Mouse (Mus musculus) monocyte, adult 5-6 weeks (primary cell): ENCODE measurements around the gene Olfr550. TPM values are rescaled to one million over a fixed set of nuclear protein-coding genes. Genes with fewer than 3 reads are reported as not detected.
A peak's percentile ranks its signal among the peaks of the same experiment; 100 is the strongest.
"Not testable (repeated sequence)": the region's sequence is repeated elsewhere in the genome, so short reads cannot be mapped to it uniquely, and the experiment has no call there.

Experiments used
- ATAC-seq: fragments of 153-309, 156-312 bp; replicated peaks from 2 replicates; pipeline ENCODE4 v1.8.0; 2017; ENCODE audit warnings: mild to moderate bottlenecking; ENCODE audit not compliant: low TSS enrichment, insufficient number of reproducible peaks, severe bottlenecking, poor library complexity, low FRiP score
- total RNA-seq: library from RNA; stranded (forward); fragments of 200-1000, 200-491, 200-594 nt; gene quantifications from 3 replicates; pipeline ENCODE4 v1.2.3, GENCODE M21; 2017

Gene Olfr550
- not detected in 3 replicates for total RNA-seq

DNA sequence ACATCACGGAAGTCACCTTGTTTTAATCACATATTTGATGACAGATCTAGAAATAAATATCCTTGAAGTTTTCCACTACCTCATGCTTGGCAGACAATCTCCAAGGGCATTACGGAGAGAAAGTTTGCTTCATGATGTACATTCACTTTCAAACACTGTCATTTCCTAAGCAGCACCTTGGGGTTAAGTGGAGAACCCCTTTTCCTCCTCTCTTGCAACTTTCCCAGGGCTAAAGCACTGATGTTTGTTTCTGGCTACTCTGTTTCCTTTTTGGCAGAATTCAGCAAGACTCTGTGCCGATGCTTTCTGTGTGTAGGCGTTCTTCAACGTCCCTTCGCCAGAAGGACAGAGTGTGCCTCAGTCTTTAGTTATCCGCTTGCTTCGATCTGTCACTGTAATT, at the start of gene Olfr550:
TSS of gene Olfr550 (plus strand) at position 301 of the 400 bp plus-strand sequence.
- ATAC-seq = no peak

GRCm38 (mm10) chr7:102529052-102529451, 42.2 kb upstream of the Olfr550 start:
- ATAC-seq = no peak

DNA sequence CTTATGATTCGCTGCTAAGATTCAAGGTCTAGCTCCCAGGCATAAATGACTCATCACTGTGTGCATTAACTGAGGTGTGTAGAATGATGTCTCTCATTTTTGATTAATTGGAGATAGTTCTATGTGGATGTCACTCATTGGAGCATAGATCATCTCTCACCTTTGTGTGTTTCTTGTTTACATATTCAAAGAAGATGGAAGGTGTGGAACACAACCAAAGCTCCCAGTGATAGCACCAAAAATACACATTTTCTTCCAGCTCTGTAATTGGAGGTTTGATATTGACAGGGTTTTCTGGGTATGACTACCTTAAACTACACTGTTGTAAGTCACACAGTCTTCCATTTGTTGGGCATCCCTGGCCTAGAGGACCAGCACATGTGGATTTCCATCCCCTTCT, 36.8 kb upstream of the Olfr550 start, which contains the start of gene Olfr547:
TSS of gene Olfr547 (plus strand) at position 301 of the 400 bp plus-strand sequence.
- no peak for ATAC-seq

DNA sequence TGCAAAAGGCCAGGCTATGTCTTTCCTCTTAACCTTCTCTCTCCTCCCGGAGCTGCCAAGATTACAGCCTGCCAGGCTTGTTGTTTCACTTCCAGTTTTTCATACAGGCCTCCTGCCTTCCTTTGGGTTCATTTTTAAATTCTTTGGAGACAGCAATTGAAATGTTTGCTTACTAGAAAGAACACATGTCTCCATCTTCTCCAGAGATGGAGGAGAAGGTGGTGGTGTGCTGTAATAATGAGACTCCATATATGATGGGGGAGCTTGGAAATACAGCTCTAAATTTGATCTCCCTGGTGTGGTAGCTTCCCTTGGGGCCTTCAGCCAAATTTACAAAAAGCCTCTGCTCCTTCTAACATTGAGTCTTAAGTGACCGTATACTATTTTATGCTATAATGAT, 30.6 kb upstream of the Olfr550 start, which contains the start of gene Olfr548-ps1:
TSS of gene Olfr548-ps1 (plus strand) at position 301 of the 400 bp plus-strand sequence.
- no peak for ATAC-seq

DNA sequence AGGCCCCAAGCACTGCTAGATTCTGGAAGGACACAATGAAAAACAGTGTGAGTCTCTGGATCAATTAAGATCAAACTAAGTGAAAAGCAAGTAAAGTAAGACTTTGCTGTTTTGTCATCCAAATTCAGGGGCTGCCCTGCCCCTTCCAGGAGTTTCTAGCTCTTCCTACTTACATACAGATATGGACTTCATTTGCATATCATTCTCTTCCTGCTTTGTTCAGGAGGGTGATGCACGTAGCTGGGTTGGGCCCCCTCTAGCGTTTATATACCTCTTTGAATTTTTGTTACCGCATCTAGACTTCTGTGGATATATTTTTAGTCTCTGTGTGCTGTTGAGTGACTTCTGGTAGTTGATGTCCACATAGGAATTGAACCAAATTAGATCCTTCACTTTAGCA, 30.0 kb upstream of the Olfr550 start:
- ATAC-seq = no peak

DNA sequence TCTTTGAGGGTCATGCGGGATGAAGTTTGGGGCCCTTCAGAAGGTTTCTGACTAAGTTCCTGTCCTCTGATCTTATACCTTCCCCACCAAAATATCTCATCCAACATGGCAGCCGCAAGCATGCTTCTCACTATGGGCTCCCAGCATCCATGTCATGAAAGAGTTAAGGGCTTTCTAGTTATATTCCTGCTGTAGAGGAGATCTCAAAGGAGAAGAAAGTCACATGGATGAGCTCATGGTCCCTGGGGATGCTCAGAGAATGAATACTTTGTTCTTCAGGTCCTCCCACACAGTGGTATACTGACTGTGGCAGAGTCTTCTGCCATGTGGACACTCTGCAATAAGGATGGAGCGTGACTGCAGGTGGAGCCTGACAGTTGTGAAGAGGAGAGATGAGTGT, 21.7 kb upstream of the Olfr550 start, which contains the start of gene Olfr549:
TSS of gene Olfr549 (plus strand) at position 301 of the 400 bp plus-strand sequence.
- no peak for ATAC-seq

DNA sequence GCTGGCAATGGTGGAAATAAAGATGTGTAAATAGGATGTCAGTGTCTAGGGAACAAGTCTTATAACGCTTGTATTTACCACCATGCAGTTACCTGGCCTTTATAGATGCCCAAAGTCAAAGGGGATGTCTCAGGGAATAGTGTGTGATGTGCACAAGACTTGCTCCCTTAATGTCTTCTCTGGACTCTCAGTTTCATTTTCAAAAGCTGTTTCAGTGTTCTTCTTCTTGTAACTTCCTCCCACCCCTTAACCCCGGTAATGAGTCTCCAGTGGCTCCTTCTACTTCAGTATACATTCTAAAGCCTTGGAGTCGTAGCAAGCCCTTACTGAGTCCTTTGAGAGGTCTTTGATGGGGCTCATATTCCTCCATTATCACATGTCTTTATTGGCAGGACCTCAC, 18.0 kb upstream of the Olfr550 start:
- ATAC-seq = no peak

DNA sequence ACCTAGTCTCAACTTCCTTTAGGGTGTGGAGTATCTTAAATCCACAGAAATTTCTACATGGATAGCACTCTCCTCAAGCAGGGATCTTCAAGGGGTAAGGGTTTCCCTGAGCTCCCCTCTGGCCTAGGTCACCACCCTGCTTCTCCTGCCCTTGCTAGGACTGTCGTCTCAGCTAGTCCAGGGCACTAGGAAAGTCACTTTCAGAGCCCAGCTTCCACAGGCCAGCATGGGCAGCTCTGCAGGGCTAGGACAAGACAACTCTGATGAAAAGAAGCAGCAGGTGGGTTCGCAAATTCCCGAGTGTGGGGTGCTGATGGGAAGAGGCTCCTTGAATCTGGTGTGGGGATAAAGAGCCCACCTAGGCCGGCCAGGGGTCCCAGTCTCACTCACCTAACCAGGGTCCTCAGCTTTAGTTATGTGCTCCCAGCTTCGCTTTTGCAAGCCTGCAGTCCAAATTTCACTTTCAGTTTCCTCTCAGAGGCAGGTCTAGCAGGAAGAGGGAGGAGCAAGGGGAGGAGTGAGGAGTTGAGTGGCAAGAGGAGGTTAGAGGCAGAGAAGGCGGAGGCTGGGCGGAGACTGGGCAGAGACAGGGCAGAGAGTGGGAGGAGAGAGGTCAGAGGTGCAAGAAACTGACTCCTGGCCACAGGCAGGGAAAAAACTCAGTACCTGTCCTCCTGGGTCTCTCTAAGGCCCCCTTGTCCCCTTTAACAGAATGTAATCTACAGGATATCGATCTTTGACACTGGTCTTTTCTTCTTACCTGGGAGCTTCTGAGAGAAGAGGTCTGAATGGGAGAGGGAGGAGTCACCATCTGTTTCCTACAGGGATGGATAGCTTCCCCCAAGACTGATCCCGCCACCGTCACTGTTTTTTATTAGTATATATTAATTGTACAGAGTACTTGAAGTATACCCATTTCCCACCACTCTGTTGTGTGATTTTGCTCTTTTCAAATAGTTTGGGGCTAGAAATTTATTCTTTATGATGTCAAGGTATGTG, 5.9 kb upstream of the Olfr550 start, which contains the start of gene Trim21:
TSS of gene Trim21 (minus strand) at position 488 of the 999 bp plus-strand sequence.
- peak; percentile 100 for ATAC-seq

GRCm38 (mm10) chr7:102566219-102566618, 5.0 kb upstream of the Olfr550 start:
- no peak for ATAC-seq

DNA sequence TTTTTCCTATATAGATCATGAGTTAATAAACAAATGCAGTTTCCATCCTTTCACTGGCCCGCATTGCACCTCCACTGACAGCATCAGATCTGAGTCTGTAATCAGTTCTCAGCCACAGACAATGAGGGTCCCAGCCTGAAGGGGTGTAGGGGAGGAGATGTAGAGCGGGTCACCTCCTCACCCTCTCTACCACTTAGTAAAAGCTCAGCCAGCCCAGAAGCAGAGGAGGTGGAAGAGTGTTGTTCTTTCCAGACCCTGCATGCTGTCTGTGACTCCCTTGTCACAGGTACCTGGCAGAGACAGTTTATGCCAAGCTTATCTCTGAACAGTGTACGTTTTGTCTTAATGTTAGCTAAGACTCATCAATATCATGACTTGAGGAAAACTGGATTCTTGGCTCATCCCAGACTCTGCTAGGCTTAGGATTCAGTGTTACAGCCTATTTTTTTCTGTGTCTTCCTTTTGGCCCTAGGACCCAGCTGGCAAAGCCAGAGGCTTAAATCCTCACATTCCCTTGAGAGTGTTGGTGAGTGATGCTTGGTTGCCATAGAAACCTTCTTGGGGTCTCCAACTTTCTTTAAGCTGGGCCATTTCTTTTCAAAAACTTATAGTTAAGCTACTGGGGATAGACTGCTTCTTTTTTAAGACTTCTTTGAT, 2.1 kb downstream of the Olfr550 start:
- no peak for ATAC-seq

- ATAC-seq = no peak
Measured at GRCm38 (mm10) chr7:102575998-102576397, 4.8 kb downstream of the Olfr550 start.

DNA sequence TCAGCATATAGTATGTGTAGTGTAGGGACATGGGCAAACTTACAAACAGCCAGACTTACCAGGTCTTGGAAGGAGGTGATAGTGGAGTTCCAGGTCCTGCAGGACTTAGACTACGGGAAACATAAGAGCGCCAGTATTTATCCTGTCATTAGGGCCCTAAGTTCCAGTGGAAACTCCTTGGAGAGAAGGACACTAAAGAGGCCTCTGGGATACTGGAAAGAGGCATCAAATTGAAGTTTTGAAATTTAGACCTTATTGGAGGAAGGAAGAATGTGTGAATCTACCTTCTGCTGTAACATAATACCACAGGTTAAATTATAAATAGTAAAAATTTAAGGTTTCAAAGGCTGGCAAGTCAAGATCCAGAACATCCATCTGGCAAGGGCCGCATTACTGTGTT, 20.5 kb downstream of the Olfr550 start, which contains the start of gene Olfr551:
TSS of gene Olfr551 (minus strand) at position 101 of the 400 bp plus-strand sequence.
- ATAC-seq = no peak

- no peak for ATAC-seq
Measured at GRCm38 (mm10) chr7:102597378-102598031, 26.3 kb downstream of the Olfr550 start, which contains the start of gene Olfr552. TSS of gene Olfr552 (plus strand) at chr7:102597770.

DNA sequence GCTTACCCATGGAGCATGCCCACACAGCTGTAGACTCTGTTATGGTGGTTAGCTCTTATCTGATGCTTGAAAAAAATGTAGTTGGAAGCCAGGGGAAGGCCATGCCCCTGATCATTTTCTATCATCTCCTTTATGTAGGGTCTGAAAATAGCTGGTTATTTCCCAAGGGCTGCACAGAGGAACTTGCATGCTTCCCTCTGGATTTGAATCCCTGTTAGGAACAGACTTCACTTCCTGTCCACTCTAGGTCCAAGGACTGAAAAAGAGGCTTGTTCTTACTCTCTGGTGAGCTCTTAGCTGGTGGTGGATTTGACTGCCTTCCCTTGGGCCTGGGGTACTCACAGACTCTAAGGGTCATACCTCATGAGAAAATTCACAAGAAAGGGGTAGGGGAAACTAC, 46.9 kb downstream of the Olfr550 start, which contains the start of gene Olfr553:
TSS of gene Olfr553 (minus strand) at position 101 of the 400 bp plus-strand sequence.
- ATAC-seq = no peak

DNA sequence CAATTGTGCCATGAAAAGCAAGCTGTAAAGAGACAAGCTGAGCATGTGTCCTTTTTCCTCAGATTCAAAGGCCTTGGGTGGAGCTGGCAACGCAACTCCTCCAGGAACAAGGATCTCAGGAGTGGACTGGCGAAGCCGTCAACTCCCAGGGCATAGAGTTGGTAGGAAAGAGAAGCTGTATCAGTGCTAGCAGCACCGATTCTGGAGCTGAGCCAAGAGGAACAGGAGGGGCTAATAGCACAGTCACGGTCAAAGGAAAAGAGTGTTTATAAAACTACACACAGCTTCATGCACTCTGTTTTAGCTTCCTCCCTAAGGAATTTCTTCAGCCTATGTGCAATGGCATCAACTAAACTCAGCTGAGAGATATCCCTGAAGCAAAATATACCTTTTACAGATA, 48.4 kb downstream of the Olfr550 start:
- no peak for ATAC-seq

DNA sequence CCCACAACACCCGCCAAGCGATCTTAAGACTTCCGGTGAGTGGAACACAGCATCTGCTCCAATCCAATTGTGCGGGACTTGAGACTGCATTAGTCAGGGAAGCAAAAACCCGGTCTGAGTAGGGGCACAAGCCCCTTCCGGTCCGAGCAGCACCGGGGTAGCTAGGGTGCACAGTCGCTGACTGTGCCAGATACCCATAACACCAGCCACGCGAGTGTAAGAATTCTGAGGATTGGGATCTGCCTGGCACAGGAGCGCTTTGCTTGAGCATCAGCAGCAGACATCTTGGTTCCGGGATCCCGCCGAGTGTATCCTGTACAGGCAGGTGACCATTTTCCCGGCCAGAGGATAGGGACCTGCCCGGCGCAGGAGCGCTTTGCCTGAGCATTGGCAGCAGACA, 49.1 kb downstream of the Olfr550 start:
- ATAC-seq = not testable (repeated sequence)
